Mouse (Mus musculus): Measurements from ENCODE around the gene Usp32.

- no peak for TF ChIP-seq CTCF (IDR thresholded peaks at IDR 0.05; ENCODE audit: low read depth, low read length)
- TF ChIP-seq GATA1 (IDR thresholded peaks at IDR 0.05; ENCODE audit: borderline replicate concordance, low read length), result no peak
- no peak for TF ChIP-seq POLR2AphosphoS5 (IDR thresholded peaks at IDR 0.05; ENCODE audit: insufficient replicate concordance, low read depth, low read length)
- TF ChIP-seq GATA2 (IDR thresholded peaks at IDR 0.05; ENCODE audit: borderline replicate concordance, low read depth, low read length), result no peak
These were observed 36.0 kb upstream of the Usp32 start for GRCm38 (mm10) chr11:85175941-85176340.
